Comparison of ENCODE assay signal across 9 mouse cellular contexts in genomic region chr1:23397623-23398022, GRCm38 (mm10). TPM values are rescaled to one million over a fixed set of nuclear protein-coding genes. Genes with fewer than 3 reads are reported as not detected.
A peak's percentile ranks its signal among the peaks of the same experiment; 100 is the strongest.
DNase-seq lines count a peak whose midpoint lies in the region; ATAC-seq and TF ChIP-seq lines count a peak whose summit lies in the region.
"Had no signal": no experiment of that assay in that cellular context is flagged by ENCODE, and none has a peak within 500 bp of the region (broad histone marks: within the 10 kb centered on the region; RNA-seq: fewer than 3 reads in every experiment).

Gene Ogfrl1, minus strand, starts transcription at chr1:23397772.

- no peak for TF ChIP-seq CTCF in thymus, adult 2 months (IDR thresholded peaks at IDR 0.05; ENCODE audit: borderline replicate concordance, control insufficient read depth, extremely low read depth, insufficient read depth, low read length, poor library complexity)

- H3K4me2 ChIP-seq in embryonic facial prominence, embryonic 14.5 days (ENCODE audit: low read depth, low read length) = no peak within 1 kb of the TSS

- no peak within 1 kb of the TSS for H3K9ac ChIP-seq in embryonic facial prominence, embryonic 14.5 days (ENCODE audit: low read depth, low read length)

- 82% methylated on average over 4 of the region's 4 CpGs for WGBS in embryonic facial prominence, embryonic 14.5 days
- 52% methylated on average over 4 of the region's 4 CpGs for WGBS in thymus, adult 2 months

- DNase-seq in layer of hippocampus, adult 18-20 months (ENCODE audit: low spot score in 2 of 2) = no peak
- no peak for DNase-seq in layer of hippocampus, adult 11-12 months (ENCODE audit: low spot score)
- no peak for DNase-seq in embryonic facial prominence, embryonic 14.5 days (ENCODE audit: low spot score)
- no peak for DNase-seq in ovary, postnatal 14 days (ENCODE audit: low spot score)
- no peak for DNase-seq in gastrocnemius, postnatal 25 days
- DNase-seq in thymus, adult 2 months = no peak
- DNase-seq: cerebellum, adult 11-12 months had no signal

- no peak within 1 kb of the TSS for H3K27ac ChIP-seq in embryonic facial prominence, embryonic 14.5 days (replicated peaks; ENCODE audit: low read depth, low read length)
- H3K27ac ChIP-seq in thymus, adult 2 months (ENCODE audit: control insufficient read depth, insufficient read depth, low read length) = no peak within 1 kb of the TSS

- H3K9me3 ChIP-seq in embryonic facial prominence, embryonic 14.5 days (ENCODE audit: control insufficient read depth, low read length) = no peaks in the 10 kb centered on the region

- TF ChIP-seq POLR2A in thymus, adult 2 months (IDR thresholded peaks at IDR 0.05; ENCODE audit: control insufficient read depth, extremely low read depth, insufficient read depth, low read length, poor library complexity) = no peak

- ATAC-seq in embryonic facial prominence, embryonic 14.5 days (ENCODE audit: low read depth) = no peak
- ATAC-seq in hematopoietic stem cell, adult 5-6 weeks (replicated peaks in 1 of 2; ENCODE audit: insufficient read depth in 1 of 2, low FRiP score in 2 of 2, low TSS enrichment in 1 of 2, low read depth in 1 of 2, poor library complexity in 2 of 2, severe bottlenecking in 2 of 2) = peak; percentile 47 to 54; a peak in 2 of 4 replicates
- ATAC-seq in megakaryocyte progenitor cell, adult 5-6 weeks (replicated peaks; ENCODE audit: poor library complexity) = peak; percentile 51

- no peaks in the 10 kb centered on the region for H3K27me3 ChIP-seq in embryonic facial prominence, embryonic 14.5 days (replicated peaks; ENCODE audit: control insufficient read depth, insufficient read depth, low read length)
- H3K27me3 ChIP-seq in thymus, adult 2 months (ENCODE audit: control insufficient read depth, insufficient read depth, low read length) = no peaks in the 10 kb centered on the region

- H3K4me1 ChIP-seq in embryonic facial prominence, embryonic 14.5 days (ENCODE audit: control insufficient read depth, insufficient read depth, low read length) = no peaks in the 10 kb centered on the region
- H3K4me1 ChIP-seq in thymus, adult 2 months (replicated peaks; ENCODE audit: control insufficient read depth, insufficient read depth, low read length) = no peaks in the 10 kb centered on the region; the same call in 1 of the 2 replicates

- no peaks in the 10 kb centered on the region for H3K36me3 ChIP-seq in embryonic facial prominence, embryonic 14.5 days (ENCODE audit: control insufficient read depth, insufficient read depth, low read length)
- no peaks in the 10 kb centered on the region for H3K36me3 ChIP-seq in thymus, adult 2 months (ENCODE audit: control insufficient read depth, insufficient read depth, low read length)

- H3K4me3 ChIP-seq in embryonic facial prominence, embryonic 14.5 days (ENCODE audit: low read depth, low read length) = no peak within 1 kb of the TSS
- H3K4me3 ChIP-seq in thymus, adult 2 months (ENCODE audit: control insufficient read depth, insufficient read depth, low read length) = no peak within 1 kb of the TSS

RNA-seq across cellular contexts. Expression of gene Ogfrl1, which starts in this region (rescaled TPM):
- total RNA-seq in layer of hippocampus, adult 18-20 months (2021) = 100 to 1,000 TPM; 126 to 133 TPM
- 12.9 and 13.8 TPM in 2 replicates for polyA plus RNA-seq in embryonic facial prominence, embryonic 14.5 days (2014; fragmentation: Nextera tagmentation; extraction: Ambion mirVana)
- total RNA-seq in hematopoietic stem cell, adult 5-6 weeks (2017) = 54.9 and 63.3 TPM in 2 replicates
- total RNA-seq in megakaryocyte progenitor cell, adult 5-6 weeks (2015) = 117 and 127 TPM in 2 replicates
- total RNA-seq in megakaryocyte progenitor cell, adult 5-6 weeks (2017) = 61.2 and 74.4 TPM in 2 replicates
- 1 to 10 TPM; 4.1 to 4.6 TPM for total RNA-seq in gastrocnemius, postnatal 25 days (2021)
- 6.1 and 6.3 TPM in 2 replicates for polyA plus RNA-seq in thymus, adult 2 months (2012; rRNA removed)
